ENCODE assay signal across 13 mouse cellular contexts in genomic region chrX:71811966-71812835, GRCm38 (mm10). TPM values are rescaled to one million over a fixed set of nuclear protein-coding genes. Genes with fewer than 3 reads are reported as not detected.
DNase-seq lines count a peak whose midpoint lies in the region; ATAC-seq and TF ChIP-seq lines count a peak whose summit lies in the region.
"Had no signal": no experiment of that assay in that cellular context is flagged by ENCODE, and none has a peak within 500 bp of the region (broad histone marks: within the 10 kb centered on the region; RNA-seq: fewer than 3 reads in every experiment).

No protein-coding gene starts in this region.

- no peaks in the 10 kb centered on the region; the same call in 1 of the 2 replicates for H3K27me3 ChIP-seq in embryonic facial prominence, embryonic 14.5 days (replicated peaks; ENCODE audit: control insufficient read depth, insufficient read depth, low read length)
- H3K27me3 ChIP-seq in embryonic facial prominence, embryonic 10.5 days (replicated peaks; ENCODE audit: low read depth, poor library complexity, severe bottlenecking) = peaks cover 11% of the 10 kb centered on the region; the same call in 1 of the 2 replicates
- no peaks in the 10 kb centered on the region for H3K27me3 ChIP-seq in Patski
- no peaks in the 10 kb centered on the region for H3K27me3 ChIP-seq in limb, embryonic 15.5 days
- H3K27me3 ChIP-seq: hindbrain, embryonic 13.5 days had no signal

- in situ Hi-C loops in Patski (cut with MboI; ENCODE audit: low pct_unique_long_range_greater_than_20kb) = no loop called here

- TF ChIP-seq CTCF in lung, adult 2 months (IDR thresholded peaks at IDR 0.05; ENCODE audit: insufficient read depth, low read length) = no peak
- TF ChIP-seq CTCF in Patski (IDR thresholded peaks at IDR 0.05) = no peak

- H3K36me3 ChIP-seq in embryonic facial prominence, embryonic 14.5 days (ENCODE audit: control insufficient read depth, insufficient read depth, low read length) = no peaks in the 10 kb centered on the region
- no peaks in the 10 kb centered on the region for H3K36me3 ChIP-seq in embryonic facial prominence, embryonic 10.5 days (replicated peaks)
- no peaks in the 10 kb centered on the region for H3K36me3 ChIP-seq in limb, embryonic 15.5 days
- H3K36me3 ChIP-seq: embryonic facial prominence, embryonic 13.5 days; hindbrain, embryonic 13.5 days; limb, embryonic 13.5 days had no signal

- H3K4me2 ChIP-seq in embryonic facial prominence, embryonic 14.5 days (ENCODE audit: low read depth, low read length) = no peak overlapping the region
- H3K4me2 ChIP-seq in limb, embryonic 15.5 days = no peak overlapping the region
- H3K4me2 ChIP-seq: embryonic facial prominence, embryonic 13.5 days; hindbrain, embryonic 13.5 days; limb, embryonic 13.5 days had no signal

- CTCF ChIA-PET in Patski (lab: Charles Lee) = no interaction called here

- no peaks in the 10 kb centered on the region for H3K4me1 ChIP-seq in embryonic facial prominence, embryonic 14.5 days (ENCODE audit: control insufficient read depth, insufficient read depth, low read length)
- H3K4me1 ChIP-seq in embryonic facial prominence, embryonic 10.5 days = 0 out of 2 replicates have a peak, but pooled peaks cover 4% of the 10 kb centered on the region
- H3K4me1 ChIP-seq in lung, adult 2 months (ENCODE audit: control insufficient read depth, insufficient read depth, low read length) = no peaks in the 10 kb centered on the region; the same call in 1 of the 2 replicates
- H3K4me1 ChIP-seq in limb, embryonic 15.5 days = peaks cover 4% of the 10 kb centered on the region; the same call in 1 of the 2 replicates
- H3K4me1 ChIP-seq: embryonic facial prominence, embryonic 13.5 days had no signal

- DNase-seq in embryonic facial prominence, embryonic 14.5 days (ENCODE audit: low spot score) = peak; percentile 28
- DNase-seq in embryonic facial prominence, embryonic 10.5 days (ENCODE audit: low spot score) = no peak
- peak; percentile 4 to 32 for DNase-seq in lung, postnatal 4 days
- no peak for DNase-seq in lung, adult 2 months
- no peak for DNase-seq in Patski (ENCODE audit: low read depth, low spot score)
- DNase-seq in gastrocnemius, postnatal 10 days = no peak
- DNase-seq in thymus, postnatal 25 days = no peak
- DNase-seq: cerebellum, adult 8-10 months; spleen, adult 18-20 months had no signal

- H3K9me3 ChIP-seq in embryonic facial prominence, embryonic 14.5 days (ENCODE audit: control insufficient read depth, low read length) = no peaks in the 10 kb centered on the region
- no peaks in the 10 kb centered on the region for H3K9me3 ChIP-seq in embryonic facial prominence, embryonic 10.5 days
- H3K9me3 ChIP-seq in limb, embryonic 15.5 days = no peaks in the 10 kb centered on the region
- H3K9me3 ChIP-seq: embryonic facial prominence, embryonic 13.5 days; hindbrain, embryonic 13.5 days; limb, embryonic 13.5 days had no signal

- peak; percentile 28; the same call in 1 of the 2 replicates for ATAC-seq in embryonic facial prominence, embryonic 14.5 days (ENCODE audit: low read depth)
- ATAC-seq in Patski = peak; percentile 61
- peak; percentile 50; the same call in 1 of the 2 replicates for ATAC-seq in limb, embryonic 15.5 days (ENCODE audit: insufficient number of reproducible peaks, low FRiP score, low TSS enrichment, low read depth)

- H3K4me3 ChIP-seq in embryonic facial prominence, embryonic 14.5 days (ENCODE audit: low read depth, low read length) = no peak overlapping the region
- H3K4me3 ChIP-seq in embryonic facial prominence, embryonic 10.5 days = no peak overlapping the region
- no peak overlapping the region for H3K4me3 ChIP-seq in lung, adult 2 months (replicated peaks; ENCODE audit: extremely low read depth, low read depth, low read length)
- H3K4me3 ChIP-seq in limb, embryonic 15.5 days = no peak overlapping the region
- H3K4me3 ChIP-seq: embryonic facial prominence, embryonic 13.5 days; hindbrain, embryonic 13.5 days; limb, embryonic 13.5 days had no signal

- H3K9ac ChIP-seq in embryonic facial prominence, embryonic 14.5 days (ENCODE audit: low read depth, low read length) = no peak overlapping the region
- no peak overlapping the region for H3K9ac ChIP-seq in limb, embryonic 15.5 days
- H3K9ac ChIP-seq: embryonic facial prominence, embryonic 13.5 days; hindbrain, embryonic 13.5 days; limb, embryonic 13.5 days had no signal

- TF ChIP-seq POLR2A in lung, adult 2 months (IDR thresholded peaks at IDR 0.05; ENCODE audit: borderline replicate concordance, extremely low read depth, low read depth, low read length) = no peak

- WGBS in embryonic facial prominence, embryonic 14.5 days = 42% methylated on average over 5 of the region's 5 CpGs
- 42% methylated on average over 5 of the region's 5 CpGs for WGBS in embryonic facial prominence, embryonic 10.5 days
- 32% methylated on average over 5 of the region's 5 CpGs for WGBS in lung, adult 2 months
- 37% methylated on average over 5 of the region's 5 CpGs for WGBS in limb, embryonic 15.5 days

- POLR2A ChIA-PET in Patski (lab: Charles Lee) = no interaction called here

- H3K27ac ChIP-seq in embryonic facial prominence, embryonic 14.5 days (replicated peaks; ENCODE audit: low read depth, low read length) = no peak overlapping the region
- no peak overlapping the region for H3K27ac ChIP-seq in embryonic facial prominence, embryonic 10.5 days (replicated peaks)
- H3K27ac ChIP-seq in limb, embryonic 15.5 days = no peak overlapping the region
- H3K27ac ChIP-seq: embryonic facial prominence, embryonic 13.5 days; hindbrain, embryonic 13.5 days; limb, embryonic 13.5 days had no signal

RNA-seq across cellular contexts. Expression of gene Vma21, which starts 3.5 kb away (rescaled TPM):
- polyA plus RNA-seq in embryonic facial prominence, embryonic 14.5 days (2014; fragmentation: Nextera tagmentation; extraction: Ambion mirVana) = 61.1 and 66.3 TPM in 2 replicates
- 43.3 and 44.9 TPM in 2 replicates for polyA plus RNA-seq in embryonic facial prominence, embryonic 10.5 days (2016; fragmentation: Nextera tagmentation; extraction: Ambion mirVana)
- polyA plus RNA-seq in lung, adult 2 months (2012; rRNA removed) = 2.3 and 3.8 TPM in 2 replicates
- 30.0 TPM for polyA plus RNA-seq in Patski (2021)
- polyA plus RNA-seq in limb, embryonic 15.5 days (2015; fragmentation: Nextera tagmentation; extraction: Ambion mirVana) = 48.9 and 57.7 TPM in 2 replicates
- total RNA-seq in gastrocnemius, postnatal 10 days (2021) = 10 to 100 TPM; 20.9 to 22.8 TPM

Comparison
In these comparisons a context has a peak if more than half of its experiments do, and no peak if none do; other contexts are left out.
1. DNase-seq: peak in embryonic facial prominence, embryonic 14.5 days (single experiment) and lung, postnatal 4 days (2 of 2); none in embryonic facial prominence, embryonic 10.5 days (single experiment), lung, adult 2 months (single experiment), Patski (single experiment), gastrocnemius, postnatal 10 days (single experiment) and thymus, postnatal 25 days (single experiment).
2. Peak in every context shown above with its lines, with median percentiles within 50 percentile points of each other: ATAC-seq.